Mouse (Mus musculus): ENCODE results near the gene Polr2b.

GRCm38 (mm10) chr5:77285685-77286084 lies 24.3 kb upstream of the Polr2b start:
- TF ChIP-seq CTCF (IDR thresholded peaks at IDR 0.05; ENCODE audit: low read depth) (no peak), EP300 (IDR thresholded peaks at IDR 0.05; ENCODE audit: low read depth) (no peak)
